ENCODE assay signal across 27 mouse cellular contexts in the genomic region with DNA sequence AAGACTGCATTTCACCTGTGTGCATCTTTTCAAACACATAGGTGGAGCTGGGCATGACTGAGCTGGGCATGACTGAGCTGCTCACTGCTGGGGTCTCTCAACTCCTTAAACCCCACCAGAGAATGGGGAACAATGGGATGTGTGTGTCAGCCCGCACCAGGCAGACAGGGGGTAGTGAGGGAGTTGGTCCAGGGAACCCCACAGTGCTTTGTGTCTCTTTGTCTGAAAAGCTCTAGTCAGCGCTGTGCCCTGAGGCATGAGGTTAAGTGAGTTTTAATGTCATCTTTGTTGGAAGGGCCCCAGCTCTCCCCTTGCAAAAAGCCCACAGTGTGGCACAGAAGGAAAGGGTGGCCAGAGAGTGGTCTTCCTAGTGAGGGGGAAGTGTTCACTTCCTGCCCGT. TPM values are rescaled to one million over a fixed set of nuclear protein-coding genes. Genes with fewer than 3 reads are reported as not detected.
DNase-seq lines count a peak whose midpoint lies in the region; ATAC-seq lines count a peak whose summit lies in the region.
"Had no signal": no experiment of that assay in that cellular context is flagged by ENCODE, and none has a peak within 500 bp of the region (broad histone marks: within the 10 kb centered on the region; RNA-seq: fewer than 3 reads in every experiment).

No protein-coding gene starts in this region.

- H3K27me3 ChIP-seq in midbrain, embryonic 10.5 days (ENCODE audit: low read depth, poor library complexity, severe bottlenecking) = peaks cover 29% of the 10 kb centered on the region
- H3K27me3 ChIP-seq in midbrain, embryonic 11.5 days (ENCODE audit: control insufficient read depth, insufficient read depth, low read length) = no peaks in the 10 kb centered on the region
- H3K27me3 ChIP-seq in embryonic facial prominence, embryonic 12.5 days = no peaks in the 10 kb centered on the region
- H3K27me3 ChIP-seq in embryonic facial prominence, embryonic 15.5 days = no peaks in the 10 kb centered on the region
- H3K27me3 ChIP-seq: forebrain, embryonic 13.5 days; intestine, embryonic 15.5 days had no signal

- ATAC-seq in midbrain, embryonic 11.5 days (ENCODE audit: low FRiP score) = no peak
- ATAC-seq in embryonic facial prominence, embryonic 12.5 days (ENCODE audit: insufficient number of reproducible peaks, insufficient read depth, low FRiP score, low TSS enrichment) = no peak
- no peak for ATAC-seq in embryonic facial prominence, embryonic 15.5 days (ENCODE audit: insufficient number of reproducible peaks, low FRiP score, low TSS enrichment, low read depth)
- ATAC-seq: activated CD4-positive, CD25-positive, alpha-beta regulatory T cell, adult 4 months; forebrain, embryonic 13.5 days; hindbrain, postnatal 0 days; intestine, embryonic 15.5 days had no signal

- H3K9ac ChIP-seq in midbrain, embryonic 11.5 days (ENCODE audit: low read length) = no peak overlapping the region
- no peak overlapping the region for H3K9ac ChIP-seq in embryonic facial prominence, embryonic 12.5 days
- no peak overlapping the region for H3K9ac ChIP-seq in embryonic facial prominence, embryonic 15.5 days
- H3K9ac ChIP-seq: forebrain, embryonic 13.5 days; intestine, embryonic 15.5 days; liver, embryonic 15.5 days; lung, embryonic 14.5 days had no signal

- H3K4me1 ChIP-seq in midbrain, embryonic 10.5 days = peaks cover 76% of the 10 kb centered on the region
- peaks cover 33% of the 10 kb centered on the region for H3K4me1 ChIP-seq in midbrain, embryonic 11.5 days (ENCODE audit: control insufficient read depth, insufficient read depth, low read length)
- peaks cover 54% of the 10 kb centered on the region for H3K4me1 ChIP-seq in embryonic facial prominence, embryonic 12.5 days
- H3K4me1 ChIP-seq in embryonic facial prominence, embryonic 15.5 days = peaks cover 46% of the 10 kb centered on the region

- 33% methylated on average over 3 of the region's 3 CpGs for WGBS in midbrain, embryonic 10.5 days
- WGBS in midbrain, embryonic 11.5 days = 25% methylated on average over 3 of the region's 3 CpGs
- WGBS in embryonic facial prominence, embryonic 12.5 days = 16% methylated on average over 3 of the region's 3 CpGs
- WGBS in embryonic facial prominence, embryonic 15.5 days = 27% methylated on average over 3 of the region's 3 CpGs

- H3K27ac ChIP-seq in midbrain, embryonic 10.5 days (replicated peaks) = peak overlapping the region; percentile 66
- no peak overlapping the region for H3K27ac ChIP-seq in midbrain, embryonic 11.5 days (ENCODE audit: low read depth, low read length)
- H3K27ac ChIP-seq in embryonic facial prominence, embryonic 12.5 days = peak overlapping the region; percentile 80
- H3K27ac ChIP-seq in embryonic facial prominence, embryonic 15.5 days (replicated peaks) = peak overlapping the region; percentile 63
- H3K27ac ChIP-seq: forebrain, embryonic 13.5 days; hindbrain, postnatal 0 days; intestine, embryonic 15.5 days; liver, embryonic 15.5 days had no signal

- H3K36me3 ChIP-seq in midbrain, embryonic 10.5 days = 0 out of 2 replicates have a peak, but pooled peaks cover under 1% of the 10 kb centered on the region
- no peaks in the 10 kb centered on the region for H3K36me3 ChIP-seq in midbrain, embryonic 11.5 days (ENCODE audit: control insufficient read depth, insufficient read depth, low read length)
- peaks cover 7% of the 10 kb centered on the region; the same call in 1 of the 2 replicates for H3K36me3 ChIP-seq in embryonic facial prominence, embryonic 12.5 days
- H3K36me3 ChIP-seq in embryonic facial prominence, embryonic 15.5 days = no peaks in the 10 kb centered on the region; the same call in 1 of the 2 replicates
- H3K36me3 ChIP-seq: intestine, embryonic 15.5 days; liver, embryonic 15.5 days had no signal

- H3K4me3 ChIP-seq in midbrain, embryonic 10.5 days = no peak overlapping the region
- H3K4me3 ChIP-seq in midbrain, embryonic 11.5 days (ENCODE audit: low read depth, low read length) = no peak overlapping the region
- H3K4me3 ChIP-seq in embryonic facial prominence, embryonic 12.5 days = no peak overlapping the region
- H3K4me3 ChIP-seq in embryonic facial prominence, embryonic 15.5 days (replicated peaks) = no peak overlapping the region
- H3K4me3 ChIP-seq: forebrain, embryonic 13.5 days; intestine, embryonic 15.5 days; liver, embryonic 15.5 days had no signal

- no peaks in the 10 kb centered on the region for H3K9me3 ChIP-seq in midbrain, embryonic 10.5 days (replicated peaks)
- H3K9me3 ChIP-seq in midbrain, embryonic 11.5 days (ENCODE audit: control insufficient read depth, low read length) = no peaks in the 10 kb centered on the region
- no peaks in the 10 kb centered on the region for H3K9me3 ChIP-seq in embryonic facial prominence, embryonic 12.5 days
- H3K9me3 ChIP-seq in embryonic facial prominence, embryonic 15.5 days (replicated peaks) = no peaks in the 10 kb centered on the region
- H3K9me3 ChIP-seq: forebrain, embryonic 13.5 days; intestine, embryonic 15.5 days; liver, embryonic 15.5 days had no signal

- H3K4me2 ChIP-seq in midbrain, embryonic 11.5 days = no peak overlapping the region
- no peak overlapping the region for H3K4me2 ChIP-seq in embryonic facial prominence, embryonic 12.5 days (replicated peaks)
- no peak overlapping the region for H3K4me2 ChIP-seq in embryonic facial prominence, embryonic 15.5 days (replicated peaks)
- H3K4me2 ChIP-seq: forebrain, embryonic 13.5 days; heart, embryonic 11.5 days; intestine, embryonic 15.5 days; liver, embryonic 15.5 days; lung, embryonic 14.5 days had no signal

- no peak for DNase-seq in midbrain, embryonic 10.5 days (ENCODE audit: low spot score)
- DNase-seq in midbrain, embryonic 11.5 days (ENCODE audit: low spot score, missing footprints) = no peak
- peak; percentile 75 for DNase-seq in retina, postnatal 1 day
- no peak for DNase-seq in kidney, adult 8-10 months
- DNase-seq in kidney, postnatal 36 days = no peak
- DNase-seq: adrenal gland, adult 2 months; B cell, adult 2 months; cerebellum, adult 8-10 months; cerebellum, postnatal 25 days; gastrocnemius, postnatal 25 days; heart, adult 11 months; heart, postnatal 4 days; kidney, adult 9 months; kidney, postnatal 10 days; layer of hippocampus, adult 9-11 months; lung, embryonic 14.5 days; lung, postnatal 14 days; midbrain, embryonic 14.5 days; right cerebral cortex, postnatal 4 days had no signal

RNA-seq across cellular contexts. Expression of gene Ptpru, which starts 13.1 kb away (rescaled TPM):
- polyA plus RNA-seq in midbrain, embryonic 10.5 days (2016; fragmentation: Nextera tagmentation; extraction: Ambion mirVana) = 12.4 and 16.8 TPM in 2 replicates
- polyA plus RNA-seq in midbrain, embryonic 11.5 days (2014; fragmentation: Nextera tagmentation; extraction: Ambion mirVana) = 9.6 and 11.4 TPM in 2 replicates
- polyA plus RNA-seq in embryonic facial prominence, embryonic 12.5 days (2016; fragmentation: Nextera tagmentation; extraction: Ambion mirVana) = 38.1 and 39.2 TPM in 2 replicates
- 26.7 and 27.4 TPM in 2 replicates for polyA plus RNA-seq in embryonic facial prominence, embryonic 15.5 days (2015; fragmentation: Nextera tagmentation; extraction: Ambion mirVana)

RNA-seq across cellular contexts. Expression of gene Mecr, which starts 18.3 kb away (rescaled TPM):
- polyA plus RNA-seq in midbrain, embryonic 10.5 days (2016; fragmentation: Nextera tagmentation; extraction: Ambion mirVana) = 51.7 and 58.0 TPM in 2 replicates
- 39.8 and 40.3 TPM in 2 replicates for polyA plus RNA-seq in midbrain, embryonic 11.5 days (2014; fragmentation: Nextera tagmentation; extraction: Ambion mirVana)
- polyA plus RNA-seq in embryonic facial prominence, embryonic 12.5 days (2016; fragmentation: Nextera tagmentation; extraction: Ambion mirVana) = 48.4 and 50.4 TPM in 2 replicates
- 41.9 and 49.7 TPM in 2 replicates for polyA plus RNA-seq in embryonic facial prominence, embryonic 15.5 days (2015; fragmentation: Nextera tagmentation; extraction: Ambion mirVana)

RNA-seq across cellular contexts. Expression of gene Srsf4, which starts 48.5 kb away (rescaled TPM):
- polyA plus RNA-seq in midbrain, embryonic 10.5 days (2016; fragmentation: Nextera tagmentation; extraction: Ambion mirVana) = 147 and 157 TPM in 2 replicates
- polyA plus RNA-seq in midbrain, embryonic 11.5 days (2014; fragmentation: Nextera tagmentation; extraction: Ambion mirVana) = 144 and 157 TPM in 2 replicates
- polyA plus RNA-seq in embryonic facial prominence, embryonic 12.5 days (2016; fragmentation: Nextera tagmentation; extraction: Ambion mirVana) = 141 and 143 TPM in 2 replicates
- polyA plus RNA-seq in embryonic facial prominence, embryonic 15.5 days (2015; fragmentation: Nextera tagmentation; extraction: Ambion mirVana) = 101 and 103 TPM in 2 replicates
